Comparison of ENCODE assay signal across 14 mouse cellular contexts in genomic region chr9:44124317-44124716, GRCm38 (mm10). TPM values are rescaled to one million over a fixed set of nuclear protein-coding genes. Genes with fewer than 3 reads are reported as not detected.
DNase-seq lines count a peak whose midpoint lies in the region; TF ChIP-seq lines count a peak whose summit lies in the region.
"Had no signal": no experiment of that assay in that cellular context is flagged by ENCODE, and none has a peak within 500 bp of the region (broad histone marks: within the 10 kb centered on the region; RNA-seq: fewer than 3 reads in every experiment).

No protein-coding gene starts in this region.

- WGBS in cerebellum, adult 2 months, result 65% methylated on average over 6 of the region's 6 CpGs
- 62% methylated on average over 6 of the region's 6 CpGs for WGBS in lung, adult 2 months

- no peaks in the 10 kb centered on the region for H3K4me1 ChIP-seq in cerebellum, adult 2 months (ENCODE audit: control insufficient read depth, insufficient read depth, low read length)
- peaks cover 18% of the 10 kb centered on the region; the same call in 1 of the 2 replicates for H3K4me1 ChIP-seq in lung, adult 2 months (ENCODE audit: control insufficient read depth, insufficient read depth, low read length)

- no peaks in the 10 kb centered on the region for H3K27me3 ChIP-seq in cerebellum, adult 2 months (ENCODE audit: control insufficient read depth, insufficient read depth, low read length)

- peak in 1 of 2 experiments; percentile 23 for DNase-seq in cerebellum, adult 2 months
- DNase-seq in cerebellum, postnatal 14 days, result no peak
- DNase-seq in lung, adult 2 months, result no peak
- DNase-seq in lung, postnatal 25 days (ENCODE audit: low spot score), result no peak
- peak; percentile 34 for DNase-seq in Muller cell, postnatal 12 days (ENCODE audit: inconsistent ontology term)
- peak; percentile 45 for DNase-seq in retina, embryonic 14.5 days (ENCODE audit: low spot score)
- DNase-seq in layer of hippocampus, adult 18-20 months (ENCODE audit: low spot score in 2 of 2), result no peak
- no peak for DNase-seq in left cerebral cortex, postnatal 4 days
- DNase-seq: adrenal gland, postnatal 14 days; cerebellum, postnatal 36 days; heart, adult 18-20 months had no signal

- H3K27ac ChIP-seq in cerebellum, adult 2 months (ENCODE audit: insufficient read depth, low read length), result no peak overlapping the region
- H3K27ac ChIP-seq: forebrain, embryonic 12.5 days; midbrain, embryonic 10.5 days had no signal

- intact Hi-C loops in left cerebral cortex, postnatal 4 days (cut with DNase I), result loop anchor here (10.0 kb wide), 1 partner anchor 270 kb away; the partner anchor contains the start of gene Slc37a4

- no peak for TF ChIP-seq POLR2A in cerebellum, adult 2 months (IDR thresholded peaks at IDR 0.05; ENCODE audit: borderline replicate concordance, insufficient read depth, low read length)
- TF ChIP-seq POLR2A in lung, adult 2 months (IDR thresholded peaks at IDR 0.05; ENCODE audit: borderline replicate concordance, extremely low read depth, low read depth, low read length), result no peak

- no peak overlapping the region for H3K4me3 ChIP-seq in cerebellum, adult 2 months (replicated peaks; ENCODE audit: insufficient read depth, low read depth, low read length)
- no peak overlapping the region for H3K4me3 ChIP-seq in lung, adult 2 months (replicated peaks; ENCODE audit: extremely low read depth, low read depth, low read length)
- H3K4me3 ChIP-seq: forebrain, embryonic 12.5 days; midbrain, embryonic 10.5 days had no signal

- peak; percentile 56; the same call in 1 of the 2 replicates for TF ChIP-seq CTCF in cerebellum, adult 2 months (IDR thresholded peaks at IDR 0.05; ENCODE audit: borderline replicate concordance, insufficient read depth, low read depth, low read length)
- TF ChIP-seq CTCF in lung, adult 2 months (IDR thresholded peaks at IDR 0.05; ENCODE audit: insufficient read depth, low read length), result peak; percentile 52

RNA-seq across cellular contexts. Expression of gene Mcam, which starts 10.0 kb away (rescaled TPM):
- polyA plus RNA-seq in cerebellum, adult 2 months (2012; rRNA removed), result 57.0 and 61.8 TPM in 2 replicates
- 170 and 209 TPM in 2 replicates for polyA plus RNA-seq in lung, adult 2 months (2012; rRNA removed)
- total RNA-seq in layer of hippocampus, adult 18-20 months (2021), result 10 to 100 TPM in 1 of 2 experiments, 1 to 10 TPM in 1; 7.9 to 11.3 TPM
- total RNA-seq in left cerebral cortex, postnatal 4 days (2021), result 10 to 100 TPM; 13.7 to 16.9 TPM

RNA-seq across cellular contexts. Expression of gene Rnf26, which starts 11.0 kb away (rescaled TPM):
- polyA plus RNA-seq in cerebellum, adult 2 months (2012; rRNA removed), result 31.2 and 34.0 TPM in 2 replicates
- polyA plus RNA-seq in lung, adult 2 months (2012; rRNA removed), result 24.6 and 25.0 TPM in 2 replicates
- 10 to 100 TPM; 29.7 to 29.8 TPM for total RNA-seq in layer of hippocampus, adult 18-20 months (2021)
- 10 to 100 TPM; 31.1 to 33.1 TPM for total RNA-seq in left cerebral cortex, postnatal 4 days (2021)

RNA-seq across cellular contexts. Expression of gene Gm49380, which starts 11.0 kb away (rescaled TPM):
- 0.41 and 0.75 TPM in 2 replicates for polyA plus RNA-seq in cerebellum, adult 2 months (2012; rRNA removed)
- polyA plus RNA-seq in lung, adult 2 months (2012; rRNA removed), result 0.27 TPM in 1 of 2 replicates, not detected in the other
- under 1 TPM in 1 of 2 experiments, not detected in 1; 0.38 TPM for total RNA-seq in layer of hippocampus, adult 18-20 months (2021)
- under 1 TPM in 1 of 2 experiments, not detected in 1; 0.44 TPM for total RNA-seq in left cerebral cortex, postnatal 4 days (2021)
- total RNA-seq: neutrophil, adult 5-6 weeks had no signal

RNA-seq across cellular contexts. Expression of gene C1qtnf5, which starts 17.3 kb away (rescaled TPM):
- polyA plus RNA-seq in cerebellum, adult 2 months (2012; rRNA removed), result 26.0 and 29.1 TPM in 2 replicates
- 29.0 and 31.0 TPM in 2 replicates for polyA plus RNA-seq in lung, adult 2 months (2012; rRNA removed)
- total RNA-seq in layer of hippocampus, adult 18-20 months (2021), result 10 to 100 TPM; 16.9 to 21.2 TPM
- total RNA-seq in left cerebral cortex, postnatal 4 days (2021), result 10 to 100 TPM in 1 of 2 experiments, 1 to 10 TPM in 1; 5.3 to 10.6 TPM
- total RNA-seq: neutrophil, adult 5-6 weeks had no signal

RNA-seq across cellular contexts. Expression of gene Mfrp, which starts 22.8 kb away (rescaled TPM):
- 2.7 and 7.3 TPM in 2 replicates for polyA plus RNA-seq in cerebellum, adult 2 months (2012; rRNA removed)
- 0.25 and 0.34 TPM in 2 replicates for polyA plus RNA-seq in lung, adult 2 months (2012; rRNA removed)
- 1 to 10 TPM in 1 of 2 experiments, under 1 TPM in 1; 0.30 to 1.8 TPM for total RNA-seq in layer of hippocampus, adult 18-20 months (2021)
- not detected for total RNA-seq in left cerebral cortex, postnatal 4 days (2021)
- total RNA-seq: adrenal gland, postnatal 14 days; heart, adult 18-20 months; neutrophil, adult 5-6 weeks had no signal

Comparison
In these comparisons a context has a peak if more than half of its experiments do, and no peak if none do; other contexts are left out.
1. DNase-seq: peak in Muller cell, postnatal 12 days (single experiment) and retina, embryonic 14.5 days (single experiment); none in cerebellum, postnatal 14 days (0 of 2), lung, adult 2 months (single experiment), lung, postnatal 25 days (single experiment), layer of hippocampus, adult 18-20 months (0 of 2) and left cerebral cortex, postnatal 4 days (single experiment).